Mouse (Mus musculus): ENCODE data around the gene Lmf1.

Gene Lmf1

GRCm38 (mm10) chr17:25568206-25568605 is 10.7 kb upstream of the Lmf1 start:
- DNase-seq (ENCODE audit: low read depth, low spot score) = no peak

- DNase-seq (ENCODE audit: low read depth, low spot score) = no peak
Measured at GRCm38 (mm10) chr17:25568880-25569279, 10.0 kb upstream of the Lmf1 start.

- DNase-seq (ENCODE audit: low read depth, low spot score) = no peak
Measured at GRCm38 (mm10) chr17:25569833-25570647, 8.8 kb upstream of the Lmf1 start.

GRCm38 (mm10) chr17:25570648-25571452 is 8.0 kb upstream of the Lmf1 start, which contains the start of gene Sox8:
Gene Sox8 (minus strand): TSS chr17:25570686.
- DNase-seq (ENCODE audit: low read depth, low spot score) = no peak

- no peak for DNase-seq (ENCODE audit: low read depth, low spot score)
Measured at GRCm38 (mm10) chr17:25571453-25571820, 7.4 kb upstream of the Lmf1 start.

- DNase-seq (ENCODE audit: low read depth, low spot score) = no peak
Measured at GRCm38 (mm10) chr17:25575208-25575971, 3.5 kb upstream of the Lmf1 start.

- no peak for DNase-seq (ENCODE audit: low read depth, low spot score)
Measured at GRCm38 (mm10) chr17:25576034-25576433, 2.9 kb upstream of the Lmf1 start.

GRCm38 (mm10) chr17:25577263-25577662 is 1.6 kb upstream of the Lmf1 start:
- no peak for DNase-seq (ENCODE audit: low read depth, low spot score)

GRCm38 (mm10) chr17:25577702-25578101 is 1.2 kb upstream of the Lmf1 start:
- no peak for DNase-seq (ENCODE audit: low read depth, low spot score)

GRCm38 (mm10) chr17:25579332-25580047 is 605 bp downstream of the Lmf1 start:
- DNase-seq (ENCODE audit: low read depth, low spot score) = no peak

- no peak for DNase-seq (ENCODE audit: low read depth, low spot score)
Measured at GRCm38 (mm10) chr17:25582076-25582475, 3.2 kb downstream of the Lmf1 start.

GRCm38 (mm10) chr17:25583099-25583498 is 4.2 kb downstream of the Lmf1 start:
- no peak for DNase-seq (ENCODE audit: low read depth, low spot score)

GRCm38 (mm10) chr17:25583858-25584257 is 5.0 kb downstream of the Lmf1 start:
- DNase-seq (ENCODE audit: low read depth, low spot score) = no peak

GRCm38 (mm10) chr17:25584646-25585045 is 5.8 kb downstream of the Lmf1 start:
- DNase-seq (ENCODE audit: low read depth, low spot score) = no peak

GRCm38 (mm10) chr17:25590068-25590467 is 11.2 kb downstream of the Lmf1 start:
- DNase-seq (ENCODE audit: low read depth, low spot score) = no peak

- DNase-seq (ENCODE audit: low read depth, low spot score) = no peak
Measured at GRCm38 (mm10) chr17:25590985-25591384, 12.1 kb downstream of the Lmf1 start.

- no peak for DNase-seq (ENCODE audit: low read depth, low spot score)
Measured at GRCm38 (mm10) chr17:25592336-25592735, 13.5 kb downstream of the Lmf1 start.

GRCm38 (mm10) chr17:25593411-25594261 is 14.8 kb downstream of the Lmf1 start:
- DNase-seq (ENCODE audit: low read depth, low spot score) = no peak

GRCm38 (mm10) chr17:25595495-25595894 is 16.6 kb downstream of the Lmf1 start:
- no peak for DNase-seq (ENCODE audit: low read depth, low spot score)

GRCm38 (mm10) chr17:25597537-25597936 is 18.7 kb downstream of the Lmf1 start:
- no peak for DNase-seq (ENCODE audit: low read depth, low spot score)

All from brain, embryonic 18.5 days (tissue).